Mouse (Mus musculus) embryonic fibroblast, embryonic 13.5 days (primary cell): ENCODE data around the gene Lhfpl2.

Experiments used
- CTCF ChIP-seq: IDR thresholded peaks from 2 replicates; pipeline ENCODE4 v1.5.1; 2011; ENCODE audit warnings: mild to moderate bottlenecking, control low read depth, low read length, moderate library complexity, borderline replicate concordance; ENCODE audit not compliant: insufficient read depth
- POLR2A ChIP-seq: IDR thresholded peaks from 2 replicates; pipeline ENCODE4 v1.6.1; 2011; ENCODE audit warnings: low read depth, mild to moderate bottlenecking, control low read depth, low read length, moderate library complexity

DNA sequence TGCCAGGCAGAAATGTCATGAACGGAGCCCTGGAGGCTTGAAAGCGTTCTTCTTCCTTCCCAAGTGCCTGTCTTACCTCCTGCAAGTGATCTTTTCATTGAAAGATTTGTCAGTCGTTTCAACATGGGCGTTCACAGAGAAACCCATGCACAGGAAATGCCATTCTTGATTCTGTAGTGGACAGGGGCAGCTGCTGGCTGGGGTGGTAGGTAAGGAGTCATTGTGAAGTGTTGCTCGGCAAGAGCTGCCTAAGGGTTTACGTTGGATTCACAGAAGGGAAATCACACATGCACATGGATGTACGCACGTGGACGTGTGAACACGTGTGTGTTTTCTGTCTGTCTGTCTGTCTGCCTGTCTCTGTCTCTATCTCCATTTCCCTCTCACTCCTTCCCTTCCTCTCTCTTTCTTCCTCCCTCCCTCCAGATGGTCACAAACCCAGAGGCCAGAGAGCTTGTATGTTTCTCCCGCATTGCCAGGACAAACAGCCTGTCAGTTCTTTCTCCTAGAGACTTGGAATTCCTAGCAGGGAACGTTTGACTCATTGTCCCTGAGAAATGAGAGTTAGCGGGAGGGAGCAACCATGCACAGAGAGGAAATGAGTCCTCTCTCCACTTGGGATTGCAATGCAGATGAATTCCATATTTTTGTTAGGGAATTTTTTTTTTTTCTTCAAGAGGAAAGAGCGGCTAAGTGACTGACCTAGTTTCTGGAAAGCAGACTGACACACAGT lies 82.3 kb downstream of the Lhfpl2 start:
- no peak for TF ChIP-seq CTCF
- TF ChIP-seq POLR2A: no peak
